Mouse (Mus musculus) lung, postnatal 4 days (tissue): Measurements from ENCODE around the gene Gm20671.
"Not testable (repeated sequence)": the region's sequence is repeated elsewhere in the genome, so short reads cannot be mapped to it uniquely, and the experiment has no call there.

Source experiments
- DNase-seq, 2 experiments: peaks; one replicate each; pipeline ENCODE4 v3.0.0; 2021

Gene Gm20671

GRCm38 (mm10) chr5:32784726-32785125 is 42.2 kb downstream of the Gm20671 start:
- no peak for DNase-seq

DNA sequence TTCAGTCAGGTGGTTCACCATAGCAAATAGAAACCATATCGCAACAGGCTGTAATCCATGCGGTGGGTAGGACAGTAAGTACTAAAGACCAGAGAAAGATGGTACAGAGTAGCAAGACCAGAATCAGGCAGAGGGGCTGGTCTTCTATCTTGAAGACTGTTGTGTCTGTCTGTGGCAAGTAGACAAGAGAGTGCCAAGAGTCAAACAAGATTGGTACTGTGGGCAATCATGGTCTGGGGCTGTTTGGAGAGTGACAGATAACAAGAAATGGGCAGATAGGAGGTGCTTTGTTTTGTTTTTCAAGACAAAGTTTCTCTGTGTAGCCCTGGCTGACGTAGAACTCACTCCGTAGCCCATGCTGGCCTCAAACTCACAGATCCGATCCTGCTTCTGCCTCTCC is 45.3 kb downstream of the Gm20671 start:
- no peak for DNase-seq

GRCm38 (mm10) chr5:32778168-32778567 is 48.7 kb downstream of the Gm20671 start:
- no peak for DNase-seq

DNA sequence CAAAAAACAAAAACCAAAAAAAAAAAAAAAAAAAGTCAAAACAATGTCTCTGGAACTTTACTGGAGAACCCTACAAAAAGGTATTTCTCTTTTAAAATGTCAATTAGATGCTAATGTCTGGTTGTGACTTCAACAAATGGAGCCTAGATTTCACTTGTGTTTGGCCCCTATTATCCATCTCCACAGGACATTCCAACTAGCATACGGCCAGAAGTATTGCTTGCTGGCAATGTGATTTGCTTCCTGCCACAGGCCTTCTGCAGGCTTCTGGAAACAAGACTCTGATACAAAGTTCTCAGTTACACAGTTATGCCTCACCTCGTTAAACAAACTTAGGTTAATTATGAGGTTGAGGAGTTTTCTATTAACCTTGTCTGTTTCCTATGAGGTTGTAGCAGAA is 54.5 kb downstream of the Gm20671 start:
- DNase-seq = no peak

DNA sequence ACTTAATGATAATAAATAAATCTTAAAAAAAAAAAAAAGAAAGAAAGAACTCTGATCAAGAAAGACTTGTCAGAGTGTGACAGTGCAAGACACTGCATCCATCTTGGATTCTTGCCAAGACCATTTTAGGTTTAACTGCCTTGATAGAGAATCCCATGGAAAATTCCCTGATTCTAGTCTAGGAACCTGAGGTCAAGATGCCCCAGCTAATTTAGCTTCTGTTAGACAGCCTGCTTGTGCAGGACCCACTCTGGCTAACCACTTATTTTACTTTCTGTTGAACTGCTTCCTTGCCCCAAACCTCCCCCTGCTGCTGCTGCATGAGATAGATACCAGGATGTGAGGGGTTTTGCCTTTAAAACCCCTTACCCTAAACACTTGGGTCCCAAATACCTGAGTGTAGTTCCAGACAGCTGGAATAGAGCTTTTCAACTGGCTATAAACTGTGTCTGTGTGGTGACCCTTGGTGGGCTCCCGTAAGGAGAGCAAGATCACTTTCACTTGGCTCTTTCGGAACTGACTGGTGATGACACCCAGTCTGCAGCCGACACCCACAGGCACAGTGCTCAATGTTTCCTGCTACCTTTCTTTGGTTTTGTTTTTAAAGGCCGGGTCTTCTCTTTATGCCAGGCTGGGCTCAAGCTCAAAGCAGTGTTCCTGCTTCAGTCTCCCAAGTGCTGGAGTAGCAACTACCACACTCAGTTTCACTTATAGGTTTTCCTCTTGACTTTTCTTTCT is 59.1 kb downstream of the Gm20671 start:
- no peak for DNase-seq

DNA sequence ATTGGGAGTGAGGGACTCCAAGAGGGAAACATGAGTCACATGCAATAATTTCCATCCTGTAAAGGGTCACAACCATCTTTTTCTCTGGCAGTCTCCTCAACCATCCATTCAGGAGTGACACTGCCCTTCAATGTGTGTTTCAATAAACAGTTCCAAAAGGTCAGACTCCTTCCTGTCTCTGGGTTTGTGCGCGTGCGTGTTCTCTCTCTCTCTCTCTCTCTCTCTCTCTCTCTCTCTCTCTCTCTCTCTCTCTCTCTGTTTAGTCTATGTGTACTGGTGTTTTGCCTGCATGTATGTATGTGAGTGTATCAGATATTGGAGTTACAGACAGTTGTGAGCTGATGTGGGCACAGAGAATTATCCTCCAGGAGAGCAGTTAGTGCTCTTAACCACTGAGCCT is 59.9 kb downstream of the Gm20671 start:
- no peak for DNase-seq

DNA sequence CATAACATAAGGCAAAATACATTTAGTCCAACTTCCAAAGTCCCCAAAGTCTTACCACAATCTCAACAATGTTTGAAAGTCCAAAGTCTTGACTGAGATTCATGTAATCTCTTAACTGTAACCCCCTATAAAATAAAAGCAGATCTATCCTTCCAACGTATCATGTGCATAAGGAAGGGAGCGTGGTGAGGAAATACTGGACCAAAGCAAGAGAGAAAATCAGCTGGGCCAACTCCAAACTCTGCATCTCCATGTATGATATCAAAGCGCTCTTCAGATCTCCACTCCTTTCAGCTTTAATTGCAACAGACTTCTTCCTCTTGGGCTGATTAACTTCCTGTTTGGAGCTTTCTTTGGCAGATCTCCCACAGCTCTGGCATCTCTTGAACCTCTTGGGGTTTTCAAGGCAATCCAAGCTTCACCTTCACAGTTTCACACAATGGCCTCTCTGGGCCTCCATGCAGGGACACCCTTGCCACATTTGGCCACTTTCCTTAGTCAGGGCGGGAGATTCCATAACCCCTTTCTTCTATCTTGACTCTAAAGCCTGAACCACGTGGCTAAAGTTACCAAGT is 65.3 kb downstream of the Gm20671 start:
- DNase-seq = peak in 1 of 2 experiments; percentile 45

DNA sequence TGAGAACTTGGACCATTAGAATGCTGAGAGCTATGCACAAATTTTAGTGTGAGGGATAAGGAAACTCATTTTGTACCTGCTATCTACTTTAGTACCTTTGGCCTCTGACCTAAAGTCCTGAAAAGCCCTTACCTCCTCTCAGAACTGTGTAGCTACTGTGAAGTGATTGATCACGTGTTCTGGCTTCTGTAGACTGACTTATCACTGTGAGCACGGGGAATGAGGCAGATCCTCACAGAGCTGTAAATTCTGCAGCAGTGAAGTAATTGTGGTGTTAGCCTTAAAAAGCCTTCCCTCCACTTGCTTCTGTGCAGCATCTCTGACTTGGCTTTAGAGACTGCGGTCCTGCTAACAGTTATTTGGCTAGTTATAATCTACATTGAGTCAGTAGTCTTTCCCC is 66.1 kb downstream of the Gm20671 start:
- no peak for DNase-seq

- not testable (repeated sequence) for DNase-seq
These were observed 66.6 kb downstream of the Gm20671 start for GRCm38 (mm10) chr5:32760352-32760751.

GRCm38 (mm10) chr5:32759662-32760061 is 67.2 kb downstream of the Gm20671 start:
- no peak for DNase-seq

GRCm38 (mm10) chr5:32756141-32756540 is 70.8 kb downstream of the Gm20671 start:
- DNase-seq = no peak

DNA sequence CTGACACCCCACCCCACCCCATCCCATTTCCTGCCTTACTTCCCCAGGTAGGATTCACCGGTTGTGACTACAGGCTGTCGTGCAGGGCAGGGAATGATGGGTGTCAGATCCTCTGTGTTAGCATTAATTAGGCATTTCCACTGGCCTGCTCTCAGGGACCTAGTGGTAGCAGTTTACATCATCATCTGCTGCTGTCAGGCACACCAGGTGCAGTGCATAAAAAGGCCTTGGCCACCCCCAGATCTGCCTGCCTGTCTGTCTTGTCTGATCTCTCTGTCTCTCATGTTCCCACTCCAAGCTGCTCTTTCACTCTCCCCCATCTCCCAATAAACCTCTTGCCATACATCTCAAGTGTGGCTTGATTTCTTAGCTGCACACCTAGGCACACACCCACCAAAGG is 75.2 kb downstream of the Gm20671 start:
- DNase-seq = no peak

GRCm38 (mm10) chr5:32748936-32749335 is 78.0 kb downstream of the Gm20671 start:
- no peak for DNase-seq

DNA sequence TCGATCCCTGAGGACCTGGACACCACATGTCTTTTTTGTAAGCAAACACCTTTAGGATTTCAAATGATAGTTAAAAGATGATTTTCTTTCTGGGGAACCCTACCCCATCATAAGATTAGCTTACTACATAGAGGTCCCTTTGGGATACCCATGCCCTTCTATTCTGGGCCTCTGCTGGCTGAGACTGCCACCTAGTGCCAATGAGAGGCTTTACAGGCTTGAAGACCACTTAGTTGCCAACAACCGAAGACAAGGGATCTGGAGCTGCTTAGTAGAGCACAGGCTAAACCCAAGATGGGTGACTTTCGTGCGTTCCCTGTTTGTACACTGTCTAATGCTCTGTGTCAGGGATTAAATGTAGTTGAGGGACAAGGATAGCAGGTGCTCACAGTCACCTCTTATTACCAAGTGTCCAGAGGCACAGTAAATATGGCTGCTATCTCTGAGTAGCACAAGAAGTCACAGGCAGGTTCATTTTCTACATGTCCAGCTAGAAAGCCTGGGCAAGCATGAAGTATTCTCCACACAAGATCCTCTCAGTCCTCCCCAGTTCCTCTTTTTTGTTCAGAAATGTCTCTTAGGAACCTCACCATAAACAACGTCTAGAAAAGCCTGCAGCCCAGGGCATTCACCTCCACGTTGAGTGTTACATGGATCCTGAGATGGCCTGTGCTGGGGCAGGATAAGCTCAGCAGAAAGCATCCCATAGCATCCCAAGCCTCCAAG is 79.1 kb downstream of the Gm20671 start:
- DNase-seq = peak; percentile 60 to 72

- peak; percentile 90 to 93 for DNase-seq
These were observed 80.9 kb downstream of the Gm20671 start for GRCm38 (mm10) chr5:32745705-32746655.

DNA sequence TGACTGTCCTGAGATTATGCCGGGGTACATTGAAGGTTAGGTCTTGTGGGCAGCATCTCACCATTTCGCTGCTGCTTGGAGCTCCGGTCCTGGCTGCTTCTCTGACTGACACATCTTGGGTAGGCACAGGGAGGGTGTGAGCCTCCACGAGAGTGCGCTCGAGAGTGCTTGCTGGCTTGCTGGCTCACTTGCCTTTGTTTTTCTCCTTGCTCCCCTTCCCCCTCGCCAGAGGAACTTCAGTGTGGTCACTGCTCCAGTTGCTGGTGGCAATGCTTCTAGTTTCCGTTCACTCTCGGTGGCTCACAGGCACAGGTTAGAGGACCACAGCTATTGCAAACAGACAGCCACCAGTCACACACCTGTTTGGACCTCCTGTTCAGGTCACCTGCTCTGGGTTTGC is 84.8 kb downstream of the Gm20671 start:
- DNase-seq = peak; percentile 59 to 64

- not testable (repeated sequence) for DNase-seq
These were observed 85.5 kb downstream of the Gm20671 start for GRCm38 (mm10) chr5:32741377-32741776.

DNA sequence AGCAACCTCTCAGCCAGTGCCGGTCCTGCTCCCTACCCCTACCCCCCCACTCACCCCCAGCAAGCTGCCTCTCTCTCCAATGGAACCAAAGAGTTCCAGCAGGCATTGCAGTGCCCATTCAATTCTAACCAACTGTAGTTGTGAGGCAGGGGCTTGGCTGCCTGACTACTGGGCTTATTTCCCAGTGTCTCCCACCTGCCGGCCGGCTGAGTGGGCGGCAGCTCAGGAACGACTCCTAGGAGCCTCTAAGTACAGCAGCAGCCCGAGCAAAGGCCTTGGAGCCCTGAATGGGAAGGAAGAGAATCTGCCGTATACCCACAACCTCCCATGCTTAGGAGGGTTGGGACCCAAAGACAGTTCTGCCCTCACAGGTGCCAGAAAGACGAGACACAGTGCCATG is 86.1 kb downstream of the Gm20671 start:
- peak in 1 of 2 experiments; percentile 14 for DNase-seq

DNA sequence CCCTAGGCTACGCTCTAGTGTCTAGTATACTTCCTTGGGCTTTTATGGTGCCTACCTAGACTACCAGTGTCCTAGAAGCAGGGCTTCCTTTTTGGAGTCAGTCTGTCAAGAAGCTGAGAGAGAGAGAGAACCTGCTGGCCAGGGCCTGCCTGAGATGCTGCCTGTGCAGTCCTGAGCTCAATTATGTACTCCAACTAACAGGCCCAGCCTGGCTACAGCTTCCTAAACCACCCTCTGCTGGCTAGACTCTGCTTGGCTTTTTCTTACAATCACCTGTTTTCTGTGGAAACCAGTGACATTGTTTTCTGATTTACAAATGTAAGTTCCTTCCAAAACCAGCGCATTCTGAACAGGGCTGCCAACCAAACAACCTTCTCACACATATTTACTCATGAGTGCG is 86.8 kb downstream of the Gm20671 start:
- peak in 1 of 2 experiments; percentile 1 for DNase-seq

- not testable (repeated sequence) for DNase-seq
These were observed 90.1 kb downstream of the Gm20671 start for GRCm38 (mm10) chr5:32736770-32737169.

DNA sequence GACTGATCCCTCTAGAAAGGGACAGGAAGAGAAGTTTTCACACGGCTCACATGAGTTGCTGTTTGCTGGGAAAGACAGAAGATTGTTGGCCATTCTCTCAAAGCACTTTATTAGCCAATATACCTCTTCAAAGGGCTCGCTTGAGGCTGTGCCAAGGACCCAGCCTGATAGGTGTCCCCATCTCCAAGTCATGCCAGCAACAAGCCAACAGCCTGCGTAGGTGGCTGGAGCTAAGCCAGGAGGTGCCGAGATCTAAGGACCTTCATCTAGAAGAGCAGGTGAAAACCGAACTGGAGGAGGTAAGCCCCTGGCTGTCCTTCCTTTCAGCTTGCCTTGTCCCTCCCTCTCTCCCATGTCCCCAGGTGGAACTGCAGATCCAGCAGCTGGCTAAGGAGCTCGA is 91.1 kb downstream of the Gm20671 start:
- DNase-seq = peak; percentile 41 to 63

DNA sequence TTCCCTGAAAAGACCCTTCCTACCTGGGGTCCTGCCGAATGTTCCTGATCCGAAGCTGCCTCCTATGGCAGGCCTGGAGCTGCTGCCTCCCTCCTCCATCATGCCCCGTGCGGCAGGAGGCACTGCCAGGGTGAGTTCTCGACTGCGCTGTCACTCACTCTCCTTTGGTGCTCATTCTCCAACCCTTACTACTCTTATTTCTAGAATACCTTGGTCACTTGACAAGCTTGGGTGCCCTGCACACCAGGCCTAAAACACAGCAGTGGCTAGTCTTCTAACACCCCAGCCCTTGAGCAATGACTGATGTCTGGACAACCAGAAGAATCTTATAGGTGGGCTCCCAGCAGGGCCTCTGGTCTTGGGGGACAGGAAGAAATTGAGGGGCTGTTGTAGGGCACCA is 93.0 kb downstream of the Gm20671 start:
- DNase-seq = not testable (repeated sequence)

DNA sequence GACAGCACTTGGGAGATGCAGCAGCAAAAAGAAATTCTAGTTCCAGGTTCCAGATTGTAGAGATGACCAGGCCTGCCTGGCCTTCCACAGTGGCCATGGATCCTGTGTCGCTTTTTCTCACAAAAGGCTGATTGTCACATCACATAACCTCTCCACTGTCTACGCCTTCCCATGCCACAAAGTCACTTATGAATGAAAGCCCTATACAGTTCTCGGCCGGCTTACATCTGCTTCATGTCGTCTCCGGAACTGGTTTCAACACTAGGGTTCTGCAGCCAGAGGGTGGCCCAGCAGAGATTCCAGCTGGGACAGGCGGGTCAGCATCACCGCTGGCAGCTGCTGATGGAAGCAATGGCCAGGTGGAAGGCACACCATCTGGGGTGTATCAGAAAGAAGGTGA is 98.1 kb downstream of the Gm20671 start:
- DNase-seq = no peak
